Mouse (Mus musculus): ENCODE data around the gene Dag1.

- no peak for TF ChIP-seq CTCF (IDR thresholded peaks at IDR 0.05; ENCODE audit: low read depth, low read length)
- no peak for TF ChIP-seq POLR2A (IDR thresholded peaks at IDR 0.05; ENCODE audit: borderline replicate concordance, low read depth, low read length)
Observed at GRCm38 (mm10) chr9:108266261-108266935, 2.6 kb upstream of the Dag1 start.
